Mouse (Mus musculus) liver, postnatal 0 days (tissue): ENCODE measurements around the gene Tiparp.

Experiments used
- CTCF ChIP-seq: sonication (generic); IDR thresholded peaks from 2 replicates; pipeline ENCODE4 v1.5.1; 2016; ENCODE audit warnings: antibody characterized with exemption, low read depth
- EP300 ChIP-seq: IDR thresholded peaks from 2 replicates; pipeline ENCODE4 v1.6.1; 2016; ENCODE audit warnings: antibody characterized with exemption, low read depth, mild to moderate bottlenecking

GRCm38 (mm10) chr3:65517141-65517540 is 11.1 kb upstream of the Tiparp start:
- TF ChIP-seq CTCF (no peak), EP300 (no peak)
